Mouse (Mus musculus) gastrocnemius, postnatal 10 days (tissue): ENCODE data around the gene Ccdc24. TPM values are rescaled to one million over a fixed set of nuclear protein-coding genes. Genes with fewer than 3 reads are reported as not detected.
A peak's percentile ranks its signal among the peaks of the same experiment; 100 is the strongest.

Source experiments
- DNase-seq: peaks from one replicate; pipeline ENCODE4 v3.0.0; 2021; ENCODE audit warnings: mixed read lengths
- total RNA-seq, 2 experiments: library from RNA; stranded (reverse); gene quantifications; 2 replicates each; pipeline ENCODE4 v1.2.3; 2021

Ccdc24 gene
- total RNA-seq, 2 experiments from 2014 or later, result 0.70 to 0.81 TPM

GRCm38 (mm10) chr4:117829260-117830123 lies 42.9 kb downstream of the Ccdc24 start:
- peak; percentile 72 for DNase-seq

- DNase-seq, result no peak
Observed at GRCm38 (mm10) chr4:117828572-117829145, 43.7 kb downstream of the Ccdc24 start.

- no peak for DNase-seq
Observed at GRCm38 (mm10) chr4:117818032-117818431, 54.3 kb downstream of the Ccdc24 start.

GRCm38 (mm10) chr4:117816776-117817175 lies 55.6 kb downstream of the Ccdc24 start:
- DNase-seq, result no peak

Other genes with a start within 250 kb of the Ccdc24 start
- 10 to 100 TPM; 18.8 to 22.7 TPM for gene Dmap1, start 190.3 kb downstream of the Ccdc24 start, total RNA-seq
- not detected for gene Gm12845, start 148.1 kb downstream of the Ccdc24 start, total RNA-seq
- gene Klf17, start 106.9 kb downstream of the Ccdc24 start, total RNA-seq, result not detected
- gene Slc6a9, start 38.1 kb downstream of the Ccdc24 start, total RNA-seq, result 1 to 10 TPM; 5.6 to 6.7 TPM
- 10 to 100 TPM; 12.3 to 15.0 TPM for gene B4galt2, start 10.9 kb upstream of the Ccdc24 start, total RNA-seq
- 10 to 100 TPM; 60.6 to 74.5 TPM for gene Atp6v0b, start 14.8 kb upstream of the Ccdc24 start, total RNA-seq
- gene Dph2, start 19.5 kb upstream of the Ccdc24 start, total RNA-seq, result 1 to 10 TPM; 3.1 to 3.3 TPM
- gene Ipo13, start 42.4 kb upstream of the Ccdc24 start, total RNA-seq, result 100 to 1,000 TPM; 146 to 154 TPM
- 1 to 10 TPM in 1 of 2 experiments, under 1 TPM in 1; 0.68 to 1.1 TPM for gene Artn, start 57.2 kb upstream of the Ccdc24 start, total RNA-seq